Mouse (Mus musculus) brain, embryonic 18.5 days (tissue): ENCODE measurements around the gene Col11a2.
"Not testable (repeated sequence)": the region's sequence is repeated elsewhere in the genome, so short reads cannot be mapped to it uniquely, and the experiment has no call there.

ENCODE experiments used
- DNase-seq: peaks from one replicate; pipeline ENCODE4 v3.0.0-alpha.2; 2012; ENCODE audit warnings: low read depth, low spot score

Gene Col11a2

GRCm38 (mm10) chr17:34038878-34039561 lies at the start of gene Col11a2:
Gene Col11a2, plus strand, starts transcription at chr17:34039437.
- no peak for DNase-seq

- peak; percentile 28 for DNase-seq
Measured at GRCm38 (mm10) chr17:33991788-33992664, 47.2 kb upstream of the Col11a2 start.

- DNase-seq = no peak
Measured at GRCm38 (mm10) chr17:33994959-33995358, 44.3 kb upstream of the Col11a2 start.

GRCm38 (mm10) chr17:33995651-33996050 lies 43.6 kb upstream of the Col11a2 start:
- DNase-seq = no peak

GRCm38 (mm10) chr17:33997025-33997424 lies 42.2 kb upstream of the Col11a2 start:
- not testable (repeated sequence) for DNase-seq

- DNase-seq = not testable (repeated sequence)
Measured at GRCm38 (mm10) chr17:33998697-33999096, 40.5 kb upstream of the Col11a2 start.

- no peak for DNase-seq
Measured at GRCm38 (mm10) chr17:33999341-34000149, 39.7 kb upstream of the Col11a2 start.

GRCm38 (mm10) chr17:34000150-34000537 lies 39.1 kb upstream of the Col11a2 start, which contains the start of gene H2-K1:
Gene H2-K1, minus strand, starts transcription at chr17:34000347.
- no peak for DNase-seq

- DNase-seq = not testable (repeated sequence)
Measured at GRCm38 (mm10) chr17:34000796-34001195, 38.4 kb upstream of the Col11a2 start.

- no peak for DNase-seq
Measured at GRCm38 (mm10) chr17:34003426-34003825, 35.8 kb upstream of the Col11a2 start.

- DNase-seq = no peak
Measured at GRCm38 (mm10) chr17:34006570-34006969, 32.7 kb upstream of the Col11a2 start.

- no peak for DNase-seq
Measured at GRCm38 (mm10) chr17:34010156-34010555, 29.1 kb upstream of the Col11a2 start.

GRCm38 (mm10) chr17:34013436-34013835 lies 25.8 kb upstream of the Col11a2 start:
- no peak for DNase-seq

GRCm38 (mm10) chr17:34021539-34022413 lies 17.5 kb upstream of the Col11a2 start:
- no peak for DNase-seq

- no peak for DNase-seq
Measured at GRCm38 (mm10) chr17:34022414-34022783, 16.8 kb upstream of the Col11a2 start.

- no peak for DNase-seq
Measured at GRCm38 (mm10) chr17:34022987-34023386, 16.2 kb upstream of the Col11a2 start.

- no peak for DNase-seq
Measured at GRCm38 (mm10) chr17:34023678-34024077, 15.6 kb upstream of the Col11a2 start.

GRCm38 (mm10) chr17:34024317-34024821 lies 14.9 kb upstream of the Col11a2 start, which contains the start of gene Ring1:
Gene Ring1, minus strand, starts transcription at chr17:34024680.
- peak; percentile 81 for DNase-seq

GRCm38 (mm10) chr17:34024861-34025755 lies 14.1 kb upstream of the Col11a2 start:
- DNase-seq = no peak

GRCm38 (mm10) chr17:34025756-34026151 lies 13.5 kb upstream of the Col11a2 start:
- no peak for DNase-seq
